Mouse (Mus musculus) neural tube, embryonic 11.5 days (tissue): Measurements from ENCODE around the gene Fam92b. TPM values are rescaled to one million over a fixed set of nuclear protein-coding genes. Genes with fewer than 3 reads are reported as not detected.

ENCODE experiments used
- ATAC-seq: fragments of 200-750 bp; cut with Nextera tagmentation; 2 replicates; pipeline ENCODE4 v1.8.0; 2017; ENCODE audit warnings: moderate number of reproducible peaks, mild to moderate bottlenecking, moderate TSS enrichment, moderate library complexity; ENCODE audit not compliant: insufficient read depth, low FRiP score, low TSS enrichment
- DNase-seq: peaks from one replicate; pipeline ENCODE4 v3.0.0-alpha.2; 2015; ENCODE audit warnings: low spot score
- H3K27ac ChIP-seq: fragments of 300-500 bp; sonication (generic); 2 replicates; pipeline ENCODE4 v1.5.1; 2014; ENCODE audit warnings: low read depth, mild to moderate bottlenecking, low read length
- H3K27me3 ChIP-seq: fragments of 300-500 bp; sonication (generic); 2 replicates; pipeline ENCODE4 v1.6.1; 2014; ENCODE audit warnings: mild to moderate bottlenecking, low read length, mixed read lengths; ENCODE audit not compliant: control insufficient read depth, insufficient read depth
- H3K36me3 ChIP-seq: fragments of 300-500 bp; sonication (generic); 2 replicates; pipeline ENCODE4 v1.6.1; 2014; ENCODE audit warnings: mild to moderate bottlenecking, low read length, moderate library complexity, mixed read lengths; ENCODE audit not compliant: control insufficient read depth, insufficient read depth
- H3K4me1 ChIP-seq: fragments of 300-500 bp; sonication (generic); 2 replicates; pipeline ENCODE4 v1.6.1; 2014; ENCODE audit warnings: low read length, mixed read lengths; ENCODE audit not compliant: control insufficient read depth, insufficient read depth
- H3K4me2 ChIP-seq: fragments of 300-500 bp; sonication (generic); 2 replicates; pipeline ENCODE4 v1.6.1; 2014; ENCODE audit warnings: low read depth, mild to moderate bottlenecking, moderate library complexity
- H3K4me3 ChIP-seq: fragments of 300-500 bp; sonication (generic); 2 replicates; pipeline ENCODE4 v1.5.1; 2014; ENCODE audit warnings: low read depth, low read length
- H3K9ac ChIP-seq: fragments of 300-500 bp; sonication (generic); 2 replicates; pipeline ENCODE4 v1.6.1; 2014; ENCODE audit warnings: mild to moderate bottlenecking, low read length
- H3K9me3 ChIP-seq: fragments of 300-500 bp; sonication (generic); 2 replicates; pipeline ENCODE4 v1.6.1; 2016; ENCODE audit warnings: low read length; ENCODE audit not compliant: control insufficient read depth
- WGBS: fragments of 180-500 bp; shearing (Covaris S2); extraction: QIAGEN DNeasy Blood & Tissue Kit; methylation state at CpG from one replicate; pipeline ENCODE4 v1.1.7; 2014; 5-methylcytosine and 5-hydroxymethylcytosine counted together
- polyA plus RNA-seq: library from polyadenylated mRNA; unstranded; fragments of >200 nt; fragmentation: Nextera tagmentation; extraction: Ambion mirVana; gene quantifications from 2 replicates; pipeline ENCODE4 v1.2.1, GENCODE M21; 2014

Gene Fam92b
- polyA plus RNA-seq, 1 experiment from 2014 or later = 0.90 TPM

- 49% methylated on average over 9 of the region's 9 CpGs for WGBS
- Histone ChIP-seq H3K36me3 (no peaks in the 10 kb centered on the region), H3K4me1 (peaks cover 30% of the 10 kb centered on the region), H3K27ac (0 out of 2 replicates have a peak overlapping the region, but pooled peaks have one; percentile 8), H3K4me3 (no peak overlapping the region), H3K4me2 (no peak overlapping the region), H3K27me3 (no peaks in the 10 kb centered on the region), H3K9ac (no peak overlapping the region), H3K9me3 (no peaks in the 10 kb centered on the region)
- no peak for DNase-seq
- no peak for ATAC-seq
Measured at GRCm38 (mm10) chr8:120184366-120184765, 7.1 kb upstream of the Fam92b start.

DNA sequence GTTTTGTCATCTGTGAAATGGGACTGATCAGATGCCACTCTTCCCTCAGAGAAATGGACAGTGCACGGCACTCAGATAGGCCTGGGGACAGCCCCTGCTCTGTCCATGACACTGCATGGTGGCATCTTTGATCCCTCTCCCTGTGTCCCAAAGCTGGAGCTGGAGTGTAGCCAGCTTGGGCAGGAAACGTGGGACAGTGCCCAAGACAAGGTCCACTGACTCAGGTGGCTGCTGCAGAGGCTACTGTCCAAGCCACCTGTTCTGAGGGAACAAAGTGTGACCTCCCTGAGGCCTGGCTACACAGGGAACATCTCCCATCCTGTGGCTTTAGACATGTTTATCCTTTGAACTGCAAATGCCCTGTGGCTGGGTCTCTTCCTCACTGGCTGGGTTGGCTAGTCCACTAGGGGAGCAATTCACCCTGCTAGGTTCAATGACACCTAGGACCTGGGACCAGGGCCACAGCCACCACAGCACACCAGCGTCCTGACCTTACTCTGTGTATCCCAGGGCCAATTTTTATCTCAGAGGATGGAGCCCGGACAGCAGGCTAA lies 4.7 kb upstream of the Fam92b start:
- Histone ChIP-seq H3K36me3 (no peaks in the 10 kb centered on the region), H3K27ac (no peak overlapping the region), H3K27me3 (no peaks in the 10 kb centered on the region), H3K4me2 (no peak overlapping the region), H3K4me1 (peaks cover 43% of the 10 kb centered on the region), H3K9me3 (no peaks in the 10 kb centered on the region), H3K4me3 (no peak overlapping the region), H3K9ac (no peak overlapping the region)
- ATAC-seq = no peak
- 73% methylated on average over 4 of the region's 4 CpGs for WGBS
- DNase-seq = no peak

- peaks cover 50% of the 10 kb centered on the region for H3K4me1 ChIP-seq
Measured at GRCm38 (mm10) chr8:120181274-120181673, 4.0 kb upstream of the Fam92b start.

DNA sequence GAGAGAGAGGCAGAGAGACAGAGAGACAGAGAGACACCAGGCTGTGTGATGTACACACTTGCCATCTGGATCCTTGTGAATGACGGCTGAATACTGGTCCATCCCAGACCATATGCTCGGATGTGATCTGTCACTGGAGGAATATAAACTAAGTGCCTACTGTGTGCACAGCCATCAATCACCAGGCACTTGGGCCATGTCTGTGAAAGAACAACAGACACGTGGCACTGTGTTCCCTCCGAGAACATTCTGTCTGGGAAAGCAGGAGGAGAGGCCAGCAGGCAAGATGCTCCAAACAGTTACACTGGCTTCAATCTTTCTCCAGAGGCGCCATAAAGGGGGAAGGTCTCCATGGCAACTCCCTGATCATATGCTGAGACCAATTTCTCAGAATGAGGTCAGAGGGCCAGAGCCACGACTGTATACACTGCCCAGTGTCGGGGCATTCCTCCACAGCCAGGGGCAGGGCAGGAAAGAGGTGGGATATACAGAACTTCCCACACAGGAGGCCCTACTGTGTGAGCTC lies 3.2 kb upstream of the Fam92b start:
- Histone ChIP-seq H3K4me1 (peaks cover 44% of the 10 kb centered on the region), H3K4me2 (no peak overlapping the region), H3K9ac (0 out of 2 replicates have a peak overlapping the region, but pooled peaks have one; percentile 10), H3K4me3 (no peak overlapping the region), H3K9me3 (no peaks in the 10 kb centered on the region), H3K36me3 (no peaks in the 10 kb centered on the region), H3K27ac (0 out of 2 replicates have a peak overlapping the region, but pooled peaks have one; percentile 39), H3K27me3 (0 out of 2 replicates have a peak, but pooled peaks cover 4% of the 10 kb centered on the region)
- peak; percentile 30 for DNase-seq
- no peak for ATAC-seq
- WGBS = 30% methylated on average over 7 of the region's 7 CpGs

More at GRCm38 (mm10) chr8:120181274-120181673, 4.0 kb upstream of the Fam92b start:
- no peak overlapping the region for H3K9ac ChIP-seq
- H3K27ac ChIP-seq = no peak overlapping the region
- 0 out of 2 replicates have a peak, but pooled peaks cover under 1% of the 10 kb centered on the region for H3K27me3 ChIP-seq
- no peaks in the 10 kb centered on the region for H3K9me3 ChIP-seq
- H3K36me3 ChIP-seq = no peaks in the 10 kb centered on the region
- ATAC-seq (no peak), DNase-seq (no peak)
- no peak overlapping the region for H3K4me3 ChIP-seq
- WGBS = 83% methylated on average over 5 of the region's 5 CpGs
- no peak overlapping the region for H3K4me2 ChIP-seq

DNA sequence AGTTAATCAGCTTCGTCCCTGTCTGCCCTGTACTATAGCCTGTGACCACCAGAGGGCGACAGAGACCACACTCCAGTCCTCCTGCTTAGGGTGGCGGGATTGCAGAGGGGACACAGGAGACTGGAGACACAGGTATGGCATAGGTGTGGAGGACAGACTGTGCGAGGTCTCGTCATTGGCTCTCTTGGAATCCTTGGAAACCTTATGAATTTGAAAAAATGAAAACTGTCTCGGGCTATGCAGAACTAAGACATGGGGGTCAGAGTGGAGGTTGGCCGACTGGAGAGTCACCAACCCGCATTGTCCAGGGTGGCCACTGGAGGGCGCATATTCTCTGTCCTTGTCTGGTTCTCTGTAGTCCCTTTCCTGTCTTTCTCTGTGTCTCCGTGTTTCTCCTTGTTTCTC lies 1.8 kb upstream of the Fam92b start:
- DNase-seq (peak; percentile 94), ATAC-seq (peak; percentile 15; the same call in 1 of the 2 replicates)
- 1% methylated on average over 10 of the region's 10 CpGs for WGBS
- H3K36me3 ChIP-seq = no peaks in the 10 kb centered on the region
- peaks cover 34% of the 10 kb centered on the region for H3K4me1 ChIP-seq
- H3K4me3 ChIP-seq = no peak overlapping the region
- H3K27ac ChIP-seq = no peak overlapping the region
- H3K9ac ChIP-seq = no peak overlapping the region
- peaks cover 8% of the 10 kb centered on the region; the same call in 1 of the 2 replicates for H3K27me3 ChIP-seq
- no peaks in the 10 kb centered on the region for H3K9me3 ChIP-seq
- peak overlapping the region; percentile 28 for H3K4me2 ChIP-seq

- peak overlapping the region; percentile 19 for H3K4me2 ChIP-seq
- no peak overlapping the region for H3K4me3 ChIP-seq
- peak overlapping the region; percentile 10; the same call in 1 of the 2 replicates for H3K9ac ChIP-seq
- no peaks in the 10 kb centered on the region for H3K9me3 ChIP-seq
- ATAC-seq (no peak), DNase-seq (no peak)
- H3K27ac ChIP-seq = peak overlapping the region; percentile 74
- no peaks in the 10 kb centered on the region for H3K36me3 ChIP-seq
- 5% methylated on average over 10 of the region's 10 CpGs for WGBS
- peaks cover 34% of the 10 kb centered on the region for H3K4me1 ChIP-seq
- H3K27me3 ChIP-seq = peaks cover 9% of the 10 kb centered on the region; the same call in 1 of the 2 replicates
Measured at GRCm38 (mm10) chr8:120178124-120178514, 853 bp upstream of the Fam92b start.

DNA sequence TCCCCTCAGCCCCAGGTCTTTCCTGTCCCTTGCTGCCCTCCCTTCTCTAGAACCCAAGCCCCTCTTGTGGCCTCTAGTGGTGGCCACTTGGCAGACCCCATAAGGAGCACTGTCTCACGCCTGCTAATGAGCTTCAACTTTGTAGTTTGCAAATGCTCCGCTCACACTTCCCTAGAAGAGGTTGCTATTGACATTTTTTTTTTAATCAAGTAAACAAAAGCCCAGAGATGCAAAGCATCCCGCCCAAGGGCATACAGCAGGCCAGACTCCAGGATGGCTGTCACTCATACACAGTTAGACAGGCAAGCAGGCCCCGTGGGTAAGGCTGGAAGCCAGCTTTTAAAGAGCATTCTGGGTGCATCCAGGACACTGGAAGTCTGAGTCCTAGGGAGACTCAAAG lies 661 bp downstream of the Fam92b start:
- no peak for ATAC-seq

GRCm38 (mm10) chr8:120174606-120175005 lies 2.7 kb downstream of the Fam92b start:
- DNase-seq = no peak
- no peak overlapping the region for H3K9ac ChIP-seq
- no peak overlapping the region for H3K4me3 ChIP-seq
- H3K9me3 ChIP-seq = no peaks in the 10 kb centered on the region
- no peak overlapping the region for H3K27ac ChIP-seq
- peaks cover 9% of the 10 kb centered on the region for H3K27me3 ChIP-seq
- 45% methylated on average over 18 of the region's 18 CpGs for WGBS
- peaks cover 27% of the 10 kb centered on the region for H3K4me1 ChIP-seq
- no peak overlapping the region for H3K4me2 ChIP-seq
- ATAC-seq = no peak
- H3K36me3 ChIP-seq = no peaks in the 10 kb centered on the region

More for the DNA sequence above, 661 bp downstream of the Fam92b start:
- Histone ChIP-seq H3K27me3 (peaks cover 9% of the 10 kb centered on the region; the same call in 1 of the 2 replicates), H3K27ac (peak overlapping the region; percentile 74), H3K4me1 (peaks cover 34% of the 10 kb centered on the region), H3K4me2 (peak overlapping the region; percentile 41), H3K9ac (peak overlapping the region; percentile 26; the same call in 1 of the 2 replicates), H3K36me3 (no peaks in the 10 kb centered on the region), H3K4me3 (no peak overlapping the region), H3K9me3 (no peaks in the 10 kb centered on the region)
- DNase-seq = no peak
- WGBS = 18% methylated on average over 4 of the region's 4 CpGs

- H3K4me3 ChIP-seq = no peak overlapping the region
- peaks cover 20% of the 10 kb centered on the region for H3K4me1 ChIP-seq
- H3K27me3 ChIP-seq = peaks cover 9% of the 10 kb centered on the region
- H3K36me3 ChIP-seq = no peaks in the 10 kb centered on the region
- ATAC-seq (no peak), DNase-seq (no peak)
- H3K4me2 ChIP-seq = no peak overlapping the region
- H3K27ac ChIP-seq = no peak overlapping the region
- H3K9ac ChIP-seq = no peak overlapping the region
- WGBS = 65% methylated on average over 1 of the region's 1 CpGs
- no peaks in the 10 kb centered on the region for H3K9me3 ChIP-seq
Measured at GRCm38 (mm10) chr8:120173195-120173594, 4.1 kb downstream of the Fam92b start.
